Mouse (Mus musculus) embryonic stem cell, embryonic (primary cell): ENCODE data around the gene Cers5.

Experiments used
- CTCF ChIA-PET, 4 experiments: fragments of 300-600 bp in 2 of 4; fragments of 350-600 bp in 2 of 4; sonication (Branson Sonifier 250); formaldehyde crosslinking; loops; one replicate each; lab custom pipeline; 2022; ENCODE audit warnings: inconsistent platforms in 2 of 4; lab: Charles Lee
- POLR2A ChIA-PET, 4 experiments: fragments of 300-600 bp in 2 of 4; fragments of 350-600 bp in 2 of 4; sonication (Branson Sonifier 250); formaldehyde crosslinking; loops; one replicate each; lab custom pipeline; 2022; ENCODE audit warnings: antibody characterized with exemption in 4 of 4, inconsistent platforms in 1 of 4; lab: Charles Lee

Cers5 gene

GRCm38 (mm10) chr15:99700219-99701106, 72.2 kb downstream of the Cers5 start:
- ChIA-PET POLR2A (interaction anchor here in 2 of 4 experiments (0.6 to 10.1 kb wide), 14 partner anchors 8 to 819 kb away, joined by 3 to 118 read pairs (median 4); partner anchors contain the start of genes Cox14 (in 1 of the 2), Gpd1 (in 1 of the 2) and Racgap1 (in 1 of the 2)), CTCF (interaction anchor here in 3 of 4 experiments (0.6 to 4.0 kb wide), 9 partner anchors 12 to 285 kb away, joined by 3 to 16 read pairs (median 4); partner anchors contain the start of genes Asic1 (in 1 of the 3) and Cox14 (in 1 of the 3))

DNA sequence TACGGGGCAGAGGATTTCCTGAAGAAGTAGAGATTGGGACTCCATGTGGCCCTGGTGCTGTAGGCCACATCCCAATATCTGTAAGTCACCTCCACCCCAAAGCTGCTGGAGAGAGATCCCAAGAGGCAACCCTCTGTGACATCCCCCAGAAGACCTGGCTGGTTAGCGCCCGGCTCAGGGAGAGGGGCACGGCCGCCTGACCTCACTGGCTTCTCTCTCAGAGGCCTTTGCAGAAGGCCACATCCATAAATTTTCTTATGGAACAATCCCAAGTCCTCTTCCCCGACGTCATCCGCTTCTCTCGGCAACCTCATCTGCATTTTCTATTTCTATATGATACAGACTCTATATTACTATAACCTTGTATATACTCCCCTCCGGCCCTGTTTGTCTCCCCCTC, 73.0 kb downstream of the Cers5 start:
- ChIA-PET CTCF (interaction anchor here in 3 of 4 experiments (1.0 to 4.0 kb wide), 7 partner anchors 11 to 104 kb away, joined by 3 to 16 read pairs (median 5); partner anchors contain the start of genes Asic1 (in 1 of the 3) and Cox14 (in 1 of the 3)), POLR2A (interaction anchor here in 2 of 4 experiments (0.7 to 10.1 kb wide), 10 partner anchors 7 to 162 kb away, joined by 3 to 90 read pairs (median 4); partner anchors contain the start of gene Gpd1 (in 1 of the 2))

DNA sequence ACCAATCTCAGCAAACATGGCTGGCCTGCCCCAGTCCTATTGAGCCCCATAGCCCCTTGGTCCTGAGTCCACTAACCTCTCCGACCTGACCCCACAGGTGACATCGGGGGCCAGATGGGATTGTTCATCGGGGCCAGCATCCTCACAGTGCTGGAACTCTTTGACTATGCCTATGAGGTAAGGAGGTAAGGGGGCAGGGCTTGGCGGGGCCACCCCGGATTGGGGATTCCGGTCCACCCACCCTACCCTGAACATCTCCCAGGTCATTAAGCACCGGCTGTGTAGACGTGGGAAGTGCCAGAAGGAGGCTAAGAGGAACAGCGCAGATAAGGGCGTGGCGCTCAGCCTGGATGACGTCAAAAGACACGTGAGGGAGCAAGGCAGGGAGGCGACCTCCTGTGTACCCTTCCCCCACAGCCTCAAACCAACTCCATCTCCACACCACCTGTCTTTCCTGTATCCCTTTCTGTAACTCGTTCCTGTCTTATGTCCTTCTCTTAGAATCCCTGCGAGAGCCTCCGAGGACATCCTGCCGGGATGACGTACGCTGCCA, 74.1 kb downstream of the Cers5 start:
- ChIA-PET POLR2A (interaction anchor here in 2 of 4 experiments (0.7 to 1.0 kb wide), 2 partner anchors 9 kb away, joined by 3 read pairs; no protein-coding TSS in a partner anchor), CTCF (interaction anchor here in 3 of 4 experiments (0.8 to 1.1 kb wide), 3 partner anchors 10 to 103 kb away, joined by 3 to 4 read pairs (median 3); no protein-coding TSS in a partner anchor)

GRCm38 (mm10) chr15:99697309-99697708, 75.4 kb downstream of the Cers5 start:
- POLR2A ChIA-PET = interaction anchor here in 2 of 4 experiments (0.6 to 1.7 kb wide), 5 partner anchors 8 to 74 kb away, joined by 4 to 5 read pairs (median 5); partner anchors contain the start of gene Gm17349 (in 2 of the 2)
- CTCF ChIA-PET = interaction anchor here (0.5 to 1.5 kb wide), 15 partner anchors 8 to 200 kb away, joined by 3 to 11 read pairs (median 5); partner anchors contain the start of genes Asic1 (in 1 of the 4), Cox14 (in 1 of the 4) and Gm17349 (in 1 of the 4)

- CTCF ChIA-PET = interaction anchor here (0.6 to 12.4 kb wide), 15 partner anchors 10 to 219 kb away, joined by 3 to 85 read pairs (median 5); partner anchors contain the start of genes Gm17349 (in 2 of the 4) and Cox14 (in 1 of the 4)
- POLR2A ChIA-PET = interaction anchor here in 2 of 4 experiments (0.7 to 5.5 kb wide), 14 partner anchors 9 to 223 kb away, joined by 3 to 43 read pairs (median 4); partner anchors contain the start of gene Gm17349 (in 1 of the 2)
These were observed 80.7 kb downstream of the Cers5 start for GRCm38 (mm10) chr15:99691976-99692375.

GRCm38 (mm10) chr15:99690924-99691323, 81.8 kb downstream of the Cers5 start:
- ChIA-PET CTCF (interaction anchor here (0.6 to 12.4 kb wide), 18 partner anchors 9 to 1924 kb away, joined by 3 to 85 read pairs (median 8); partner anchors contain the start of genes Cox14 (in 2 of the 4) and Gm17349 (in 1 of the 4)), POLR2A (interaction anchor here in 3 of 4 experiments (0.5 to 5.5 kb wide), 17 partner anchors 8 to 1219 kb away, joined by 3 to 43 read pairs (median 4); partner anchors contain the start of gene Gm17349 (in 1 of the 3))

- ChIA-PET POLR2A (interaction anchor here in 3 of 4 experiments (0.5 to 5.5 kb wide), 18 partner anchors 9 to 216 kb away, joined by 3 to 43 read pairs (median 4); partner anchors contain the start of genes Cox14 (in 2 of the 3), Gm17349 (in 1 of the 3) and Racgap1 (in 1 of the 3)), CTCF (interaction anchor here (0.5 to 12.4 kb wide), 69 partner anchors 8 to 1464 kb away, joined by 3 to 85 read pairs (median 5); partner anchors contain the start of genes Cox14 (in 3 of the 4), Gm17349 (in 2 of the 4), Racgap1 (in 2 of the 4) and Gpd1 (in 1 of the 4))
These were observed 84.0 kb downstream of the Cers5 start for GRCm38 (mm10) chr15:99688712-99689111.
